Mouse (Mus musculus) urinary bladder, postnatal 14 days (tissue): ENCODE data around the gene Pappa.

ENCODE experiments used
- DNase-seq: peaks from one replicate; pipeline ENCODE4 v3.0.0; 2021; ENCODE audit warnings: low spot score

Pappa gene

DNA sequence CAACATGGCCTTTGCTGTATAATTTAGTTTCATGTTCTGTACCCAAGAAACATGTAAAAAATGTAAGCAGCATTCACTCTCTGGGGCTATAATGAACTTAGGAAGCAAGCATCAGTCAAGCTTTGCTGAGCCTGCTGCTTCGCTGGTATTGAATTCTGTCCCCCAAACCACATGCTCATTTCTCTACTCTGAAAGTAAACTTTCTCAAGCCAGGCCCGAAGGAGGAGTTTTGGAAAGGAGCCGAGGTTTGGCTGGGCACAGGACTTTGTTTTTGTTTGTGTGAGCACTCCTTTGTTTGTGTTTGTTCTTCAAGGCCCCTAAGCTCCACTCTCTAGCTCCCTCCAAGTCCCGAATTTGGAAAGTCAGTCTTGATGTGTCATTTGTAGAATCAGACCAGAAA, 148.3 kb downstream of the Pappa start:
- no peak for DNase-seq

DNA sequence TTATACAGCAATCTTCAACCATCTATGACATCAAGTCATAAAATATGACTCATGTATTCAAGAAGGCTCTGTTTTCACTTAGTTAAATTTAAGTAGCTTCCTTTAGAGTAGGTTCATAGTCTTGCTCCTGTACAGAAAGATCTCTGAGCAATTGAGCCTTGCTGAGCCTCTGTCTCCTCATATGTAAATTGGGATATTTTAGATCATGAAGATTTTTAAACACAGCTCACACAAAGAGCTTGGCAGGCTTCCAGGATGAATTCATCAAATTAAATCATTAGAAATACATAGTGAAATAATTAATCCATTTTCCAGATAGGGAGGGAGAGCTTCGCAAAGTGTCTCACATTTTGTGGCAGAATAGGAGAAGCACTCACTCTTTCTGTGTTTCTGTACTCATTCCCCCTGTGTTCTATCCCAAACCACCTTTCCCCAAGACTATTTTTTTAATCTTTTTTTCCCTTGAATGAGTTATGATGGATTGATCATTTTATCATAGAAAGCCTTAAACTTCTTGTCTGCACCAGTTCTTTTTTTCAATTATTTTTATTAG, 149.4 kb downstream of the Pappa start:
- DNase-seq = no peak

DNA sequence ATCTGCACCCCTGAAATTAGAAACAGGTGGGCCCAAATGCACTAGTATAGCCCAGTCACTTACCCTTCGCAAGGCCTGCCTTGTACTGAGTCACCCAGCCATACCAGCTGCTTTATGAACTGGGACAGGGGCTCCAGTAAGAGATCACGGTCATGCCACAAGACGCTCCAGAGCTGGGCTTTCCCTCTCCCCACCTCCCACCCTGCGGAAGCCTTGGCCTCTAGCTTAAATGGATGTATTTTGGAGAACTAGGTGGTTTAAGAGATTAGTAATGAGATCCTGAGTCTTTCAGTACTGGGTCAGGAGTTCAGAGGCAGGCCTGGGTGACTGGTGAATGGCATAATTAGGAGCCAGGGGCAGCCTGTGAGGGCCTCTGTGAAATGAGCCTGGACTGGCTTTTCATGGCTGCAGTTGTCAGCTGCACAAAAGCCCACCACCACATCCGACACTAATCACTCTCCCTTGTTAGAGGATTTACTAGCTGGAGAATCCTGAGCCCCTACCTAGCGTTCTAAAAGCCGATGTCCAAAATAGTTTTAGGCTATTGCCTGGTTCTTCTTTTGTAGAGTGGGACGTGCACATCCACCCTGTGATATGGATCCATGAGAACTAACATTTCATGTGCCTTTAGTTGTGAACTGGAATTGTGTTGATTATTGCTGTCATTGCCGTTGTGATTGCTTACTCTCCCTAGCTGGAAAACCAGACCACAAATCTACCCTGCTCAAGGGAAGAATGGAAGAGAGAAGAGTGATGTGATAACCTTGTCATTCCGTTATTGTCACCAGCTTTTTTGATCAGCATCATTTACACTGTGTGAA, 154.7 kb downstream of the Pappa start:
- DNase-seq = no peak

DNA sequence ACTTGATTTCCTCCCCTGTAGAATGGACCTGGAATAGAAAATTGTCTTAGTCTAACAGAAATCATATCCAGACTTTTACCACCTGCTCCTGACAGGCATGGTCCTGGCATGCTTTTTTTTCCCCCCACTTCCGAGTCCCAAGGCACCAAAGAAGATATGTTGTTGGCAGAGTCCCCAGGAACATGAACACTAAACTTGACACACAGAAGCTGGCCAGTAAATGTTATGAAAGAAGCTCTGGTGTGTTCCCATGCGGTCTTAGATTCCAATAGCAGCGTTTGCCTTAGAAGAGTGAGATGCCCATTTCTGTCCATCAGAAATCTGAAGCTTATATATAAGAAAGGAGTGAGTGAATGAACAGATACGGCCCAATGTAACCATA, 155.3 kb downstream of the Pappa start:
- DNase-seq = no peak

DNA sequence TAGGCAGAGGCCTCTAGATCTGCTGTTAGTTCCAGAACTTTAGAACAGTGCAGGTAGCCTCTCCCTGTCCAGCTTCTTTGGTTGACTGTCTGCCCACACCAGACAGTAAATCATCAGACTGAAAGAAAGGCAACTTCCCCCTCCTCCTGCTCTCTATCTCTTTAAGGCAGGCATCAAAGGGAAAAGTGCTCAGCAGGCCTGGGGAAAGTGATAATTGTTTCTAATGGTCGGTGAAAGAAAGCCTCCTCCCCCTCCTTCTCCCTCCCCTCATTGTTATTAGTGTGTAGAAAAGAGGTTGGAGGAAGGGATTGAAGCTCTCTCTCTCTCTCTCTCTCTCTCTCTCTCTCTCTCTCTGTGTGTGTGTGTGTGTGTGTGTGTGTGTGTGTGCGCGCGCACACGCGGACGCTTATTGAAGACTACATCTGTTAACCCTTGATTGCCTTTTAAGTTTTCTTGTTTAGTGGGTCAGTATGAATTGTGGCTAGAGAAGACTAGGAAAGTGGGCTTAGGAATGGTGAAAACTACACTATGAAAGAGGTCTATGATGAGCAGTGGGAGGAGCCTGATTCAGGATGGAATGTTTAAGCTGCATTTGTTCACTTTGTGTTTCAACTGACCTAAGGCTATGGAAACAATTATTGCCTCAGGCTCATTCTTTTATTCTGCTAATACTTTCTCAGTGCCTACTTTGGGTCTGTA, 156.2 kb downstream of the Pappa start:
- no peak for DNase-seq

DNA sequence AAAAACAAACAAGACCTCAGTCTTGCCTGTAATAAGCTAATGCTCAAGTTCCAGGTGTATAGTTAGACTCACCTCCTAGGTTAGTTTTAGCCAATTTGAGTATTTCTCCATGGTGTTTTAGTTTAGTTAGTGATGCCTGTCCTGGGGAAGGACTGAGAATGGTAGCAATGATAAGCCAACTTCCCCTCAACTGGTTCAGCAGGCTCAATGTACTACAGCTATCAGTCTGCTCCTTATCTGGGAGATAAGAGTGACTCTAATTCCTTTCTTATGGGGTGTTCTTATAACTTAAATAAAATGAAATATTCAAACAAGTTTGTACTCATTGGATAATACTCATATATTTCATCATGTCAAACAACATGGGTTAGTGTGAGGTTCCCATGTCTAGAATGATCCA, 156.9 kb downstream of the Pappa start:
- no peak for DNase-seq

DNA sequence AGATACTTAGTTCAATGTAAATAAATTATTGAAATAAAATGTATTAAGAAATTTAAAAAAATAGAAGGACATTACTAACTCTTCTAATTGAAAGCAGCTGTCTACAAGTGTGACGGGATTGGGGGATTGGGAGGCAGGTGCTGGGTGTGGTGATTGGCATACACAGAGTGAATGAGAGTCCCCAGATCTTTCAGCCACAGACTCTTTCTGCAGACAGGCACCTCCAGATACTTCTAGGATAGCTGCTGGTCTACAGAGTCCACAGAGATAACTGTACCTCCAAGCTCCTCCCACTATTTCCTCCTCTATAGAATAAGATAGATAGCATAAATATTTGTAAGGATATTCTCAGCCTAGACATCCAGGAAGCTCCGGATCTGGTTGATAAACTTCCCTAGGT, 159.6 kb downstream of the Pappa start:
- DNase-seq = no peak

DNA sequence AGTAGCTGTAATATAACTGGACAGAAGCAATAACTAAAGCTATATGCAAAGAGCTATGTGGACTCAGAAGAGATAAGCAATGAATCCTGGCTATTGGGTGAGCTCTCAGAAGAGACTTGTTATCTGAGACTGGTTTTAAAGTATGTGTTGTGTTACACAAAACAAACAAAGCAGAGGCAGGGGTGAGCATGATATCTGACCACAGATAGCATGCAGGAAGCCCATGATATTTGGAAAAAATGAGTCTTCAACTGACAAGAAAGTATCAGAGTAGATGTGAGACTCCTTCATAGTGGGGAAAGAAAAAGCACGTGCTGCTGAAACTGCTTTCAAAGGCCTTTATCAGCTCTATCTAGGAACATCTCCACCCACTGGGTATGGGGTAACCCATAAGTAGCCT, 161.2 kb downstream of the Pappa start:
- no peak for DNase-seq

DNA sequence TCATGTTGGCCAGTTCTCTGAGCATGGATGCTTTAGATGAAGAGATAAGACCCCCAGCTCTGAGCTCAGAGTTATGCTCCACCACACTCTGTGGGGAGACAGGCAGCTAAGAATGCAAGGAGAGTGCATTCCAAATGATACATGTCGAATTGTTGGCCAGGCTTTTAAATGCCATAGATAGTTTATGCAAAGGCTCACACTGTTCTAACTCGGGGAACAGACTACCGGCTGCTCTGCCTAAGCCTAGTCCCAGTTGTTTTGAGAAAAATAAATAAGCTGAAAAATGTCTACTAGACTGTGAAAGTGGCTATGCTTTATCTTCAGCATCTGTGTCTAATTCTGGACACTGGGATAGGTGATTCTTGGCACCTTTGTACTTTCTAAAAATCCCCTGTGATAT, 165.3 kb downstream of the Pappa start:
- DNase-seq = no peak

DNA sequence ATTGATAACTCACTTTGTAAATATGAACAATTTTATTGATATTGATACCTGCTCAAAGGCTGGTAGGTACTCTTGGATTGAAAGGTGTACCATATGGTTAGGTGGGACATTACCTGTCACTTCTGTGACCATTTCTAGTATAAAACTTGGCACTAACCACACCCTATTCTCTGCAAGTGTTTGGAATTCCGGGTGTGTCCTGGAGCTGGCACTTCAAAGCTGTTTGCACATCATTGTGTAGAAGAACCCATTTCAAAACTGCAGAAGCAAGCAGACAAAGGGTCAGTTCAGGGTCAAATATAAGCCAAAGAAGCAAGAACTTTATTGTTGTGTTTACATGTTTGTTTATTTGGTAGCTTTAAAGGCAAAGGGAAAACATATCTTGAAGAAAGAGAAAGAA, 171.8 kb downstream of the Pappa start:
- no peak for DNase-seq

DNA sequence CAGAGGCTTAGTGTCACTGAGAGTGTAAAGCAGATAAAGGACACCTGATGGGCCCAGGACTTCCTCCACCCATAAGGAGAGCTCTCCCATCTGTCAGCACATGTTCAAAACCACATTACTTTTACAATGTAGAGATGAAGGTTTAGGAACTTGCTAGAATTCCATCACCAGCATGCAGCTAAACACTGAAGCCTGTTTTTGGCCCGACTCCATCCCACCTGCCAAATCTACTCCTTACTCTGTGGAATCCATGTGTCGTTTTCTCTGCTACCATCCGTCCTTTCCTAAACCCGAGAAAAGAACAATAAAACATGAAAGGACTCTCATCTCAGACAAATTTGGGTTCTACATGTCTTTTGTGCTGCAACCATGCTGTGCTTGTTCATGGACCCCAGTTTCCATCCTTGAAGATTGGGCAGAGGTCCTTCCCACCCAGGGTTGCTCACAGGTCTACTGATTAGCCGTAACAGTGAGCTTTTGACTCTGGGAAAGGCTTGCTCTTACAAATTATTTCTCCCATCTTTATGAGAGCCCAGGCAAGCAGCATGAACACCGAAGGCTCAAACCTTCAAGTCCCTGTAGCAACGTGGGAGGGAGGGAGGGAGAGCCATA, 172.5 kb downstream of the Pappa start:
- no peak for DNase-seq

DNA sequence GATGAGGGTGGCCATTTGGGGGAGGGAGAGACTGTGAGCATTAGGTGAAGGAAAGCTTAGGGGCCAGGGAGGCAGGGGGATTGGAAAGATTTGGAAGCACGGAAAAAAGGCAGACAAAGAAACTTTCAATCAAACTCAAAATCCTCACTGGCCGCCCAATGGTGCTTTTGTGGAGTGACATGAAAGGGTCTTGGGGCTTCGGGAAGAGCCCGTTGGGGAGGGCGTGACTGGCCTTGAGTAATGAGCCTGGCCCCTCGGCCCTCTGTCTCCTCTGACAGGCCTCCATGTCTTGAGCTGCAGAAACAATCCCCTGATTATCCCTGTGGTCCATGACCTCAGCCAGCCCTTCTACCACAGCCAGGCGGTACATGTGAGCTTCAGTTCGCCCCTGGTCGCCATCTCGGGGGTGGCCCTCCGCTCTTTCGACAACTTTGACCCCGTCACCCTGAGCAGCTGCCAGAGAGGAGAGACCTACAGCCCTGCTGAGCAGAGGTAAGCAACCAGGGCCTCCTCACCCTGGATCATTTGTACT, 173.1 kb downstream of the Pappa start:
- DNase-seq = no peak

DNA sequence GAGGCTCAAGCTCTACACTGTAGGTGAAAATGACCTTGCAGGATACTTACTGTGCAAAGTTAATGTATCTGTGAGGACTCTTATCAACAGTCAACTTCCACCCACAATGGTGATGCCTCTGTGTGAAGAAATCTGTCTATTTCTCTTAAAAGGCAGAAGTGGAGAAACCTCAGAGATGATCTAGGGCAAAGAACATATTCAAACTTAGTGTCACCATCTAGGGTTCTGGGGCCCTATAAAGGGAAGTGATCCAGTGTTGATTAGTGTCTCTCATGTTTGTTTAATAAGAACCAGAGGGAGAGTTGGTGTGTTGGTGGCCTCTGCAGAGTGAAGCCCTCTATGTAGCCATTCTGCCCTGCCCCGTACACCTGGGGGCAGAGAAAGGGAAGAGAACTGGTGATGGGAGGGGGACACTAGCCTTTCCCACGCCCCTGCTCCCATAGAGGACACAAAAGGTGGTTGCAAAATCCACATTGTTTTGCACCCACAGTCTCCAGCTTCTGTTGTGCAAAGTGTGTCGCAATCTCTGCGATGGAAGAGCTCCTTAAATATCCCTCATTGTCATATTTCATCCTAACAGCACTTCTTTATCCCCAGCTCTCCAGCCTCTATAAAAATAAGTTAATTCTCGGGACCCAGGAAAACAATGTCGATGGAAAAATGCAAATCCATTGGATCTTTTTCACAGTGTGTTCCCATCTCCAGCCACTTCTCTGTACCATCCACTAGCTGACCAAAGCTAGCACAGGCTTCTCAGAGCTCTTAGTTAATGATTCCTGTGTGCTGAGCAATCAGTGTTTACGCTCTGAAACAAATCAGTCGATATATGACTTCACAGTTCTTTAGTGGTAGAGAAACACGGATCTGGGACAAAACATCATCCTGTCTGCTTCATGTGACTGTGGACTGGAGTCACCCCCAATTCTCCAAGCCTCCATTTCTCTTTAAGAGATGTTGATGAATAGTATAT, 174.5 kb downstream of the Pappa start:
- no peak for DNase-seq

DNA sequence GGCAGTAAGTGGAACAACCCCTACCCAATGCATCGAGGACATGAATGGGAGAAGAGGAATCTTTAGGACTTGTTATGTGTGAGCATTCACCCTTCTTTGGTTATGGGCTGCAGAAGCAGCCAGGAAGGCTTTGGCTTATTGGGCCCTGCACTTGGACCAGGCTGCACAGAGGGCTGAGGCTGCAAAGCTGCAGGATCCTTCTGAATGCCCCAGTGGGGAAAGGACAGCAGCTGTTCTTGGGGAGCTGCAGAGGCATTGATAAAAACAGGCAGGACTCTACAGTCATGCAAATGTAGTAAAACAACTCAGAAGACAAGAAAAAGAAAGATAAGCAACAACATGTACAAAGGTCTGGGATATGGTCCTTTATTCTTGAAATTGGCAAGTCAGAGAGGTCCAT, 175.4 kb downstream of the Pappa start:
- no peak for DNase-seq

DNA sequence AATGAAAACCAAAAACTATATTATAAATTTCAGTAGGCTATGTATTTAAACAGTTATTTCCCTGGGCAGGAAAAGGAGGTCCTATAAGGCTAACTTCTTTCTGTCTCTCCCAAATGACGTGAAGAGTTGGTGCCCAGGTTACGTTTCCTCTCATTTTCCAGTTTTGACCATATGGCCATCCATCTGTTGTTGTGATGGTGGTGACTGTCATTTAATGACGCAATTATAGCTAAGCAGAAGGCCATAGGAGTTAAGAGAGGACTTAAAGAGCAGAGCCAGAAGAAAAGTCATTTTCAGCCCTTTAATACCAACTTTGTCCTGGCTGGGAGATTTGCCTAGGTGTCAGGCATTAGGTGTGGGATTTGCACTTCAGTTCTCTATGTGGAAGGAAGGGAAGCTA, 176.5 kb downstream of the Pappa start:
- no peak for DNase-seq

DNA sequence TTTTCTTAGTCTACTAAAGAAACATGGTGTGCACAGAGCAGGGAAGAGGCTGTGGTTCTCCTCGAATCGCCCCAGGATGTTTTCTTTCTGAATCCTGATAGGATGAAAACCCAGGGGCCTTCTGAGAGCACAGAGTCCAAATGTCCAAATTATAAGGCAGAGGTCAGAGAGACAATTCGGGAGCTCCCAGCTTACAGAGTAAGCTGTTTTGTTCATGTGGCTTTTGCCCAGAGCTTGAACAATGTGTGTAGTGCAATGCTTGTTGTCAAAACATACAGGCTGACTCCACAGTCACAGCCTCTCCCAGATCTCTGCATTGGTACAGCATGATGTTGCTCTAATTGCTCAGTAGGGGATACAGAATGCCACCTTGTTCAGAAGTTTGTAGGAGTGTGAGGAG, 178.7 kb downstream of the Pappa start:
- no peak for DNase-seq

DNA sequence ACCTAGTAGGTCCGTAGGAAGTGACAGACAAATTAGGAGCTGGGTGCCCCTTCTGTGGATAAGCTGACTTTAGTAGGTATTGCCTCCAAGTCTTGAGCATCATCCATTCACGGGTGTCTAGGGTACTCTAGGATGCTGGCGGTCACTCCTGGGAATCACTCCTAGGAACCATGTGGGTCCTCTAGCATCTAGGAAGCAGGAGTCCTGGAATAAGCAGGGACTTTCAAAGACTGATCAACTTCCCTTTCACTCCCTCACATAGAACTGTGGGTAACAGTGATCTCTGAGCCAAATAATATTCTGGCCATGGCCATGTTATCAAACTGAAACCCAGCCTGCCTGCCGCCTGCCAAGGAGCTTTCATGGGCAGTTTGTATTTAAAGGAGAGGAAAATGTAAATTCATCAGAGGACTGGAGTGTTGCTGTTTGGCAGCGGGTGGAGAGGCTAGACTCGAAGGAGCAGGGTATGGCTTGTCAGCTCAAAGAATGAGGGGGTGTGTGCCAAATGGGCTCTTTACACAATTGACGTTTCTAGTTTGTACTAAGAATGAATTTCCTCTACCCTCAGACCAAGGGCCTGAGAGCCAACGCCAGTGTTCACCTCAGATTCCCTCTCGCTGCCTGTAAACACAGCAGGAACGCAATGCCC, 194.0 kb downstream of the Pappa start:
- peak; percentile 16 for DNase-seq

DNA sequence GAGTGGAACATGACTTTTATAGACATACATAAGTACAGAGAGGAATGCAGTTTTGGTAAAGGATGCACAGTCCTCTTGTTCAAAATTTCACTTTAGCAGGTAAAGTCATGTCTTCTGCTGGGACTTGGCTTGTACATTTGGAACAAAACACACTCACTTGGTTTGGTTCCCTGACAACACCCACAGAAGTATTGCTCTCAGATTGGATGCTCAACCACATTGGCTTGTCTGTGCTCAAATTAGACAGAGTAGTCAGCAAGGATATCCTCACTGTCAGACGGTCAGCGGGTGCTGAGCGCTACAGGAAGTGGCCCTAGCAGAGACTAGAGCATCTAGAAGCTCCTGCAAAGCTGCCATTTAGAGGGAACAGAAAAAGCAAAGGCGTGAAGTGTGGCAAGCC, 197.4 kb downstream of the Pappa start:
- DNase-seq = no peak

DNA sequence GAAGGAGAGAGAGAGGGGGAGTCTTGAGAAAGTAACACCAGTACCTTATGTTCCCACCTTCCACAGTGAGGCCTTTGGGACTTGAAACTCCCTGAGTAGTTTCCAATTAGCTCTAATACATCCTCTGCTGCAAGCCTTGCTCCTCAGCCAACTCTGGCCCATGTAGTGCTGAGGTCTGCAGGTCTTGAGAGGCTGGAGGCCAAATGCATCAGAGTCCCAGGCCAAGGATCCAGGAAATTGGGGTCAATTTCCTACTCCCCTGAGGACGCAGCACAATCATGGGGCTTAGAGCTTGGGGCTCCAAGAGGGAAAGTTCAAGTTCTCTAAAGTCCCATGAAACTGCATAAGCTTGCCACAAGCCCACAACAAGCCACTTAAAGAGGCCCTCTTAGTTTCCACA, 198.0 kb downstream of the Pappa start:
- DNase-seq = no peak

DNA sequence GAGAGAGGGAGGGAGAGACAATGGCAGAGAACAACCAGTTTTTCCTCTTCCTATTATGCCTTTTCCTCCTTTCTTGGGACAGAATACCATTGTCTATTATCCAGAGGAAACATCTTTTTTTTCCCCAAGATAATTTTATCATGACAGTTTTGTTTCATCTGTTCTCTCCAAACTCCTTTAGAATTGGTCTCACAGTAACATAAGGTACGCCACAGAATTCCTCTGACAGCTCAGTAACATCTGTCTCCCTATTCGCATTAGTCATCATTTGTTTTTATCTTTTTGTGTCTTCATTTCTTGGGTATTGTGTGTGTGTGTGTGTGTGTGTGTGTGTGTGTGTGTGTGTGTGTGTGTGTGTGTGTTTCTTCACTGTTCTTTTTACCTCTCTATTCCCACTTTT, 201.8 kb downstream of the Pappa start:
- no peak for DNase-seq
